Mouse (Mus musculus) lung, embryonic 14.5 days (tissue): ENCODE measurements around the gene Cryzl2. TPM values are rescaled to one million over a fixed set of nuclear protein-coding genes. Genes with fewer than 3 reads are reported as not detected.
A peak's percentile ranks its signal among the peaks of the same experiment; 100 is the strongest.

Source experiments
- ATAC-seq: fragments of 200-750 bp; cut with Nextera tagmentation; 2 replicates; pipeline ENCODE4 v1.8.0; 2017; ENCODE audit warnings: mild to moderate bottlenecking, moderate TSS enrichment, moderate library complexity; ENCODE audit not compliant: insufficient read depth
- DNase-seq: peaks from one replicate; pipeline ENCODE4 v3.0.0-alpha.2; 2015
- H3K27ac ChIP-seq: fragments of 300-500 bp; sonication (generic); 2 replicates; pipeline ENCODE4 v1.5.1; 2014; ENCODE audit warnings: low read depth, mild to moderate bottlenecking, moderate library complexity
- H3K27me3 ChIP-seq: fragments of 300-500 bp; sonication (generic); 2 replicates; pipeline ENCODE4 v1.6.1; 2014; ENCODE audit warnings: low read length, control low read depth; ENCODE audit not compliant: insufficient read depth
- H3K36me3 ChIP-seq: fragments of 300-500 bp; sonication (generic); 2 replicates; pipeline ENCODE4 v1.6.1; 2014; ENCODE audit warnings: control low read depth; ENCODE audit not compliant: insufficient read depth
- H3K4me1 ChIP-seq: fragments of 300-500 bp; sonication (generic); 2 replicates; pipeline ENCODE4 v1.6.1; 2014; ENCODE audit warnings: antibody characterized with exemption, control low read depth; ENCODE audit not compliant: insufficient read depth
- H3K4me2 ChIP-seq: fragments of 300-500 bp; sonication (generic); 2 replicates; pipeline ENCODE4 v1.6.1; 2014; ENCODE audit warnings: mild to moderate bottlenecking
- H3K4me3 ChIP-seq: fragments of 300-500 bp; sonication (generic); 2 replicates; pipeline ENCODE4 v1.5.1; 2014; ENCODE audit warnings: low read depth, low read length
- H3K9ac ChIP-seq: fragments of 300-500 bp; sonication (generic); 2 replicates; pipeline ENCODE4 v1.6.1; 2014
- H3K9me3 ChIP-seq: fragments of 300-500 bp; sonication (generic); 2 replicates; pipeline ENCODE4 v1.6.1; 2016; ENCODE audit warnings: low read depth, low read length, control low read depth
- CTCF ChIP-seq: IDR thresholded peaks from 2 replicates; pipeline ENCODE4 v1.5.1; 2016; ENCODE audit warnings: antibody characterized with exemption, low read depth
- WGBS: fragments of 180-500 bp; shearing (Covaris S2); extraction: QIAGEN DNeasy Blood & Tissue Kit; methylation state at CpG from one replicate; pipeline ENCODE4 v1.1.7; 2014; 5-methylcytosine and 5-hydroxymethylcytosine counted together
- polyA plus RNA-seq: library from polyadenylated mRNA; unstranded; fragments of >200 nt; fragmentation: Nextera tagmentation; extraction: Ambion mirVana; gene quantifications from 2 replicates; pipeline ENCODE4 v1.2.1, GENCODE M21; 2014

Cryzl2 gene
- polyA plus RNA-seq, 1 experiment from 2014 or later, result 10.8 TPM

- WGBS, result 92% methylated on average over 3 of the region's 3 CpGs
- ATAC-seq, result no peak
- no peak overlapping the region for H3K4me3 ChIP-seq
Observed at GRCm38 (mm10) chr1:157428366-157428765, 30.0 kb upstream of the Cryzl2 start.

DNA sequence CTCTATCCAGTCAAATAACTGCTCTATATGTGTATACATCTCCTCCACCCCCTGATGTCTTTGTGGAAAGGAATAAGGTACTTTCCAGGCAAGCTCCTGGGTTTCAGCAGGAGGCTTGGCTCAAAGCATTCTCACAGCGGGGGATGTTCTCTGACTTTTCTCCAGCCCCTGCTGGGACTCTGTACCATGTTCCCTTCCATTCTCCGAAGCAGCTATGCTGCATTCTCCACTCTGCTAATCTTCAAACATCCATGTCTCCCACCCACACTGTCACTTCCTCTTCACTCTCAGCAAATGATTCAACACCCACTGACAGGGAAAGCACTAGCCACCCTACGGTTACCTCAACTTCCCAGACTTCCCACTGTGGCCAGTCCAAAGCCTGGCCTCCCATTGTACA lies 25.1 kb upstream of the Cryzl2 start:
- TF ChIP-seq CTCF, result no peak
- Histone ChIP-seq H3K4me2 (no peak overlapping the region), H3K9ac (no peak overlapping the region), H3K9me3 (no peaks in the 10 kb centered on the region), H3K27me3 (no peaks in the 10 kb centered on the region), H3K4me3 (no peak overlapping the region), H3K27ac (no peak overlapping the region), H3K4me1 (no peaks in the 10 kb centered on the region), H3K36me3 (no peaks in the 10 kb centered on the region)
- 23% methylated on average over 3 of the region's 3 CpGs for WGBS
- ATAC-seq (no peak), DNase-seq (no peak)

More at GRCm38 (mm10) chr1:157428366-157428765, 30.0 kb upstream of the Cryzl2 start:
- Histone ChIP-seq H3K4me1 (no peaks in the 10 kb centered on the region), H3K9me3 (no peaks in the 10 kb centered on the region), H3K9ac (no peak overlapping the region), H3K27ac (no peak overlapping the region), H3K4me2 (no peak overlapping the region), H3K36me3 (no peaks in the 10 kb centered on the region), H3K27me3 (no peaks in the 10 kb centered on the region)
- no peak for DNase-seq
- no peak for TF ChIP-seq CTCF

GRCm38 (mm10) chr1:157434404-157434803 lies 24.0 kb upstream of the Cryzl2 start:
- Histone ChIP-seq H3K4me2 (no peak overlapping the region), H3K27me3 (no peaks in the 10 kb centered on the region), H3K9ac (no peak overlapping the region), H3K4me3 (no peak overlapping the region), H3K4me1 (no peaks in the 10 kb centered on the region), H3K27ac (no peak overlapping the region), H3K36me3 (no peaks in the 10 kb centered on the region), H3K9me3 (no peaks in the 10 kb centered on the region)
- ATAC-seq (no peak), DNase-seq (no peak)
- WGBS, result 86% methylated on average over 4 of the region's 4 CpGs
- no peak for TF ChIP-seq CTCF

DNA sequence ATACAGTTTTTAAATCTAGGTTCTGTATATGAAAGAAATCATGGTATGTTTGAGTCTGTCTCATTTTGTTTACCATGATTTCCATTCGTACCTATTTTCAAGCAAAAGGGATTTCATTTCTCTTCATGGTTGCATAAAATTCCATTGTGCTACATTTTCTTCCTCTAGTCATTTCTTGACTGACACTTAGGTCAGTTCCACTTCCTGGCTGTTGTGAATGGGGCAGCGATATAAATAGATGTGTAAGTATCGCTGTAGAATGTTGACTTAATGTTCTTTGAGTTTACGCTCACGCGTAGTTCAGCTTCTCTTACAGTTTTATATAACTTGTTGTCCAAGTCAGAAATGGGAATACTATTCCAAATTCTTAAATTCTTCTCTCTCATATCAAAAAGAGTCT lies 22.5 kb upstream of the Cryzl2 start:
- Histone ChIP-seq H3K36me3 (no peaks in the 10 kb centered on the region), H3K4me2 (no peak overlapping the region), H3K27ac (no peak overlapping the region), H3K27me3 (no peaks in the 10 kb centered on the region), H3K9me3 (no peaks in the 10 kb centered on the region), H3K4me3 (no peak overlapping the region), H3K9ac (no peak overlapping the region), H3K4me1 (no peaks in the 10 kb centered on the region)
- DNase-seq (peak; percentile 9), ATAC-seq (no peak)
- WGBS, result 73% methylated on average over 6 of the region's 6 CpGs
- no peak for TF ChIP-seq CTCF

DNA sequence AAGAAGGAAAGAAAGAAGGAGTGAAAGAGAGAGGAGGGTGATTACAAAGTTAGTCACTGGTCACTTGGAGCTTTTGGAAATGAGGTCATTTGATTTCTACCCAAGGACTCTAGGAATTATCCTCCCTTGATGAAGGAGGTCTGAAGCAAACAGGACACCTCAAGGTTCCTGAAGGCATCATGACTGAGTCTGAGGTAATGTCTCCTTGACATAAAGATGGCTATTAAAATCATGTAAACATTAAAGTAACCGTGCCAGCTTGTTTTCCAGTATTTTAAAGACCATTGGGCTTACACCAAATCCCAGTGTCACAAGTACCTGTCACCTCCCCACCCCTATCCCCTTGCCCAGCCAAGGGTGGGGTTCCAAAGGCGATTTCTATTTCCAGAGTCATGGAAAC lies 20.1 kb upstream of the Cryzl2 start:
- DNase-seq (no peak), ATAC-seq (no peak)
- no peak overlapping the region for H3K4me3 ChIP-seq
- no peak overlapping the region for H3K4me2 ChIP-seq
- no peaks in the 10 kb centered on the region for H3K36me3 ChIP-seq
- no peaks in the 10 kb centered on the region for H3K4me1 ChIP-seq
- H3K27me3 ChIP-seq, result no peaks in the 10 kb centered on the region
- TF ChIP-seq CTCF, result no peak
- H3K27ac ChIP-seq, result no peak overlapping the region
- H3K9ac ChIP-seq, result no peak overlapping the region
- WGBS, result 89% methylated on average over 2 of the region's 2 CpGs
- no peaks in the 10 kb centered on the region for H3K9me3 ChIP-seq

GRCm38 (mm10) chr1:157439101-157439500 lies 19.3 kb upstream of the Cryzl2 start:
- H3K4me3 ChIP-seq, result no peak overlapping the region
- H3K9me3 ChIP-seq, result no peaks in the 10 kb centered on the region
- H3K4me1 ChIP-seq, result no peaks in the 10 kb centered on the region
- 85% methylated on average over 4 of the region's 4 CpGs for WGBS
- ATAC-seq (no peak), DNase-seq (no peak)
- no peaks in the 10 kb centered on the region for H3K27me3 ChIP-seq
- no peak overlapping the region for H3K27ac ChIP-seq
- no peaks in the 10 kb centered on the region for H3K36me3 ChIP-seq
- no peak overlapping the region for H3K9ac ChIP-seq
- H3K4me2 ChIP-seq, result no peak overlapping the region
- TF ChIP-seq CTCF, result no peak

GRCm38 (mm10) chr1:157439973-157440641 lies 18.3 kb upstream of the Cryzl2 start:
- ATAC-seq (no peak), DNase-seq (no peak)
- no peak for TF ChIP-seq CTCF
- 10% methylated on average over 14 of the region's 14 CpGs for whole genome bisulfite sequencing
- Histone ChIP-seq H3K4me1 (no peaks in the 10 kb centered on the region), H3K9me3 (no peaks in the 10 kb centered on the region), H3K9ac (no peak overlapping the region), H3K4me2 (no peak overlapping the region), H3K36me3 (no peaks in the 10 kb centered on the region), H3K27ac (no peak overlapping the region), H3K4me3 (no peak overlapping the region), H3K27me3 (no peaks in the 10 kb centered on the region)
